Mouse (Mus musculus): ENCODE results near the gene Mef2a. TPM values are rescaled to one million over a fixed set of nuclear protein-coding genes. Genes with fewer than 3 reads are reported as not detected.

Gene Mef2a
- polyA plus RNA-seq (2015; fragmentation: Nextera tagmentation; extraction: Ambion mirVana): 43.8 and 45.0 TPM in 2 replicates

GRCm38 (mm10) chr7:67372729-67373583 lies at the start of gene Mef2a:
TSS of gene Mef2a (minus strand) at chr7:67372858.
- Histone ChIP-seq H3K36me3 (ENCODE audit: control insufficient read depth, insufficient read depth) (no peaks in the 10 kb centered on the region), H3K4me1 (replicated peaks; ENCODE audit: control insufficient read depth, insufficient read depth, low read length) (peaks cover 13% of the 10 kb centered on the region), H3K27me3 (replicated peaks; ENCODE audit: control insufficient read depth, insufficient read depth, low read length) (no peaks in the 10 kb centered on the region; the same call in 1 of the 2 replicates), H3K4me2 (ENCODE audit: low read length) (peak within 1 kb of the TSS; percentile 99), H3K4me3 (replicated peaks; ENCODE audit: low read length) (peak within 1 kb of the TSS; percentile 71), H3K9ac (replicated peaks; ENCODE audit: low read depth, low read length) (peak within 1 kb of the TSS; percentile 99), H3K9me3 (ENCODE audit: control insufficient read depth, low read length) (no peaks in the 10 kb centered on the region), H3K27ac (ENCODE audit: low read length) (peak within 1 kb of the TSS; percentile 98)
- WGBS: under 1% methylated on average over 88 of the region's 89 CpGs
- ATAC-seq: peak; percentile 93

GRCm38 (mm10) chr7:67421476-67422186 lies 49.0 kb upstream of the Mef2a start:
- 31% methylated on average over 12 of the region's 12 CpGs for WGBS
- no peak overlapping the region for H3K9ac ChIP-seq (replicated peaks; ENCODE audit: low read depth, low read length)

GRCm38 (mm10) chr7:67421088-67421475 lies 48.4 kb upstream of the Mef2a start:
- no peaks in the 10 kb centered on the region for H3K9me3 ChIP-seq (ENCODE audit: control insufficient read depth, low read length)
- no peaks in the 10 kb centered on the region for H3K36me3 ChIP-seq (ENCODE audit: control insufficient read depth, insufficient read depth)
- no peak overlapping the region; the same call in 1 of the 2 replicates for H3K4me2 ChIP-seq (ENCODE audit: low read length)
- peak overlapping the region; percentile 70 for H3K27ac ChIP-seq (ENCODE audit: low read length)
- H3K27me3 ChIP-seq (replicated peaks; ENCODE audit: control insufficient read depth, insufficient read depth, low read length): no peaks in the 10 kb centered on the region
- no peak overlapping the region for H3K9ac ChIP-seq (replicated peaks; ENCODE audit: low read depth, low read length)
- H3K4me1 ChIP-seq (replicated peaks; ENCODE audit: control insufficient read depth, insufficient read depth, low read length): peaks cover 17% of the 10 kb centered on the region
- no peak overlapping the region for H3K4me3 ChIP-seq (replicated peaks; ENCODE audit: low read length)
- peak; percentile 45 for ATAC-seq
- 35% methylated on average over 3 of the region's 3 CpGs for WGBS

More at GRCm38 (mm10) chr7:67421476-67422186, 49.0 kb upstream of the Mef2a start:
- peak; percentile 92 for ATAC-seq
- Histone ChIP-seq H3K36me3 (ENCODE audit: control insufficient read depth, insufficient read depth) (no peaks in the 10 kb centered on the region), H3K27ac (ENCODE audit: low read length) (peak overlapping the region; percentile 77), H3K4me3 (replicated peaks; ENCODE audit: low read length) (no peak overlapping the region), H3K4me2 (ENCODE audit: low read length) (peak overlapping the region; percentile 30), H3K4me1 (replicated peaks; ENCODE audit: control insufficient read depth, insufficient read depth, low read length) (peaks cover 17% of the 10 kb centered on the region), H3K9me3 (ENCODE audit: control insufficient read depth, low read length) (no peaks in the 10 kb centered on the region), H3K27me3 (replicated peaks; ENCODE audit: control insufficient read depth, insufficient read depth, low read length) (no peaks in the 10 kb centered on the region)

GRCm38 (mm10) chr7:67419591-67420314 lies 47.1 kb upstream of the Mef2a start:
- Histone ChIP-seq H3K9me3 (ENCODE audit: control insufficient read depth, low read length) (no peaks in the 10 kb centered on the region), H3K4me1 (replicated peaks; ENCODE audit: control insufficient read depth, insufficient read depth, low read length) (peaks cover 17% of the 10 kb centered on the region), H3K36me3 (ENCODE audit: control insufficient read depth, insufficient read depth) (no peaks in the 10 kb centered on the region), H3K4me2 (ENCODE audit: low read length) (no peak overlapping the region), H3K9ac (replicated peaks; ENCODE audit: low read depth, low read length) (no peak overlapping the region), H3K4me3 (replicated peaks; ENCODE audit: low read length) (no peak overlapping the region), H3K27me3 (replicated peaks; ENCODE audit: control insufficient read depth, insufficient read depth, low read length) (no peaks in the 10 kb centered on the region), H3K27ac (ENCODE audit: low read length) (no peak overlapping the region)
- ATAC-seq: no peak
- 84% methylated on average over 17 of the region's 17 CpGs for WGBS

GRCm38 (mm10) chr7:67418122-67418521 lies 45.5 kb upstream of the Mef2a start:
- ATAC-seq: no peak

GRCm38 (mm10) chr7:67414766-67415165 lies 42.1 kb upstream of the Mef2a start:
- H3K4me3 ChIP-seq (replicated peaks; ENCODE audit: low read length): no peak overlapping the region
- no peak overlapping the region for H3K27ac ChIP-seq (ENCODE audit: low read length)
- no peaks in the 10 kb centered on the region for H3K27me3 ChIP-seq (replicated peaks; ENCODE audit: control insufficient read depth, insufficient read depth, low read length)
- ATAC-seq: peak; percentile 68
- 0 out of 2 replicates have a peak, but pooled peaks cover 2% of the 10 kb centered on the region for H3K4me1 ChIP-seq (replicated peaks; ENCODE audit: control insufficient read depth, insufficient read depth, low read length)
- H3K36me3 ChIP-seq (ENCODE audit: control insufficient read depth, insufficient read depth): no peaks in the 10 kb centered on the region
- H3K9ac ChIP-seq (replicated peaks; ENCODE audit: low read depth, low read length): no peak overlapping the region
- H3K4me2 ChIP-seq (ENCODE audit: low read length): no peak overlapping the region
- 67% methylated on average over 8 of the region's 8 CpGs for WGBS
- no peaks in the 10 kb centered on the region for H3K9me3 ChIP-seq (ENCODE audit: control insufficient read depth, low read length)

More at GRCm38 (mm10) chr7:67418122-67418521, 45.5 kb upstream of the Mef2a start:
- Histone ChIP-seq H3K27me3 (replicated peaks; ENCODE audit: control insufficient read depth, insufficient read depth, low read length) (no peaks in the 10 kb centered on the region), H3K4me3 (replicated peaks; ENCODE audit: low read length) (no peak overlapping the region), H3K9me3 (ENCODE audit: control insufficient read depth, low read length) (no peaks in the 10 kb centered on the region), H3K4me1 (replicated peaks; ENCODE audit: control insufficient read depth, insufficient read depth, low read length) (peaks cover 19% of the 10 kb centered on the region), H3K36me3 (ENCODE audit: control insufficient read depth, insufficient read depth) (no peaks in the 10 kb centered on the region), H3K27ac (ENCODE audit: low read length) (no peak overlapping the region), H3K9ac (replicated peaks; ENCODE audit: low read depth, low read length) (no peak overlapping the region), H3K4me2 (ENCODE audit: low read length) (no peak overlapping the region)
- 89% methylated on average over 5 of the region's 5 CpGs for WGBS

- no peaks in the 10 kb centered on the region for H3K27me3 ChIP-seq (replicated peaks; ENCODE audit: control insufficient read depth, insufficient read depth, low read length)
- no peak for ATAC-seq
- no peak overlapping the region for H3K4me3 ChIP-seq (replicated peaks; ENCODE audit: low read length)
- no peaks in the 10 kb centered on the region for H3K36me3 ChIP-seq (ENCODE audit: control insufficient read depth, insufficient read depth)
- H3K4me1 ChIP-seq (replicated peaks; ENCODE audit: control insufficient read depth, insufficient read depth, low read length): 0 out of 2 replicates have a peak, but pooled peaks cover 2% of the 10 kb centered on the region
- no peak overlapping the region for H3K9ac ChIP-seq (replicated peaks; ENCODE audit: low read depth, low read length)
- no peak overlapping the region for H3K4me2 ChIP-seq (ENCODE audit: low read length)
- 78% methylated on average over 10 of the region's 10 CpGs for whole genome bisulfite sequencing
- no peak overlapping the region for H3K27ac ChIP-seq (ENCODE audit: low read length)
- H3K9me3 ChIP-seq (ENCODE audit: control insufficient read depth, low read length): no peaks in the 10 kb centered on the region
Observed at GRCm38 (mm10) chr7:67412686-67413085, 40.0 kb upstream of the Mef2a start.

- H3K9me3 ChIP-seq (ENCODE audit: control insufficient read depth, low read length): no peaks in the 10 kb centered on the region
- no peak overlapping the region for H3K9ac ChIP-seq (replicated peaks; ENCODE audit: low read depth, low read length)
- 88% methylated on average over 2 of the region's 2 CpGs for WGBS
Observed at GRCm38 (mm10) chr7:67407019-67407418, 34.4 kb upstream of the Mef2a start.

GRCm38 (mm10) chr7:67404176-67404575 lies 31.5 kb upstream of the Mef2a start:
- no peaks in the 10 kb centered on the region for H3K27me3 ChIP-seq (replicated peaks; ENCODE audit: control insufficient read depth, insufficient read depth, low read length)
- WGBS: 58% methylated on average over 2 of the region's 2 CpGs
- H3K27ac ChIP-seq (ENCODE audit: low read length): no peak overlapping the region
- H3K9me3 ChIP-seq (ENCODE audit: control insufficient read depth, low read length): no peaks in the 10 kb centered on the region
- H3K4me2 ChIP-seq (ENCODE audit: low read length): no peak overlapping the region
- ATAC-seq: no peak
- H3K36me3 ChIP-seq (ENCODE audit: control insufficient read depth, insufficient read depth): no peaks in the 10 kb centered on the region
- no peak overlapping the region for H3K4me3 ChIP-seq (replicated peaks; ENCODE audit: low read length)
- no peak overlapping the region for H3K9ac ChIP-seq (replicated peaks; ENCODE audit: low read depth, low read length)
- no peaks in the 10 kb centered on the region for H3K4me1 ChIP-seq (replicated peaks; ENCODE audit: control insufficient read depth, insufficient read depth, low read length)

More at GRCm38 (mm10) chr7:67407019-67407418, 34.4 kb upstream of the Mef2a start:
- no peak for ATAC-seq
- H3K27me3 ChIP-seq (replicated peaks; ENCODE audit: control insufficient read depth, insufficient read depth, low read length): no peaks in the 10 kb centered on the region
- H3K36me3 ChIP-seq (ENCODE audit: control insufficient read depth, insufficient read depth): no peaks in the 10 kb centered on the region
- H3K4me2 ChIP-seq (ENCODE audit: low read length): no peak overlapping the region
- no peak overlapping the region for H3K4me3 ChIP-seq (replicated peaks; ENCODE audit: low read length)
- no peaks in the 10 kb centered on the region for H3K4me1 ChIP-seq (replicated peaks; ENCODE audit: control insufficient read depth, insufficient read depth, low read length)
- no peak overlapping the region for H3K27ac ChIP-seq (ENCODE audit: low read length)
